Mouse (Mus musculus) gastrocnemius, postnatal 36 days (tissue): Measurements from ENCODE around the gene Trim43c. TPM values are rescaled to one million over a fixed set of nuclear protein-coding genes. Genes with fewer than 3 reads are reported as not detected.
A peak's percentile ranks its signal among the peaks of the same experiment; 100 is the strongest.
"Not testable (repeated sequence)": the region's sequence is repeated elsewhere in the genome, so short reads cannot be mapped to it uniquely, and the experiment has no call there.

Experiments used
- DNase-seq, 2 experiments: peaks; one replicate each; pipeline ENCODE4 v3.0.0; 2022
- intact Hi-C: fragments of 180-260 bp; cut with DNase I; formaldehyde crosslinking; loops from one replicate; pipeline ENCODE4 v1.15.1; 2025
- long read RNA-seq, 2 experiments: library from polyadenylated mRNA; stranded (forward); transcript quantifications; one replicate each; pipeline ENCODE4 v2.0.0; 2021
- total RNA-seq, 2 experiments: library from RNA; stranded (reverse); gene quantifications; 2 replicates each; pipeline ENCODE4 v1.2.3; 2021

Trim43c gene
- total RNA-seq, result not detected
- long read RNA-seq, experiment 1, result 0 reads
- long read RNA-seq, experiment 2, result 0 reads

- not testable (repeated sequence) for DNase-seq
- intact Hi-C loops, result loop anchor here (10.0 kb wide), 1 partner anchor 256 kb away; the partner anchor contains the start of gene Trim43b
These were observed at the start of gene Trim43c for GRCm38 (mm10) chr9:88838864-88839263. Gene Trim43c, plus strand, starts transcription at chr9:88839164.

GRCm38 (mm10) chr9:88853072-88853471, 14.1 kb downstream of the Trim43c start:
- DNase-seq, intact Hi-C loops: not testable (repeated sequence)

- DNase-seq, result peak; percentile 77 to 81
- intact Hi-C loops, result not testable (repeated sequence)
These were observed 19.9 kb downstream of the Trim43c start for GRCm38 (mm10) chr9:88858566-88859492.

Other genes with a start within 250 kb of the Trim43c start
- gene Mthfsl, start 118.9 kb upstream of the Trim43c start, total RNA-seq, result 10 to 100 TPM in 1 of 2 experiments, 1 to 10 TPM in 1; 9.3 to 11.0 TPM
- not detected for gene Bcl2a1d, start 107.2 kb upstream of the Trim43c start, total RNA-seq
- gene Bcl2a1a, start 117.7 kb downstream of the Trim43c start, total RNA-seq, result not detected